Mouse (Mus musculus): Measurements from ENCODE around the gene Prr36. TPM values are rescaled to one million over a fixed set of nuclear protein-coding genes. Genes with fewer than 3 reads are reported as not detected.
A peak's percentile ranks its signal among the peaks of the same experiment; 100 is the strongest.

Prr36 gene
- polyA plus RNA-seq, 2 experiments, result 0.17 to 0.22 TPM

GRCm38 (mm10) chr8:4229784-4230183, 12.5 kb upstream of the Prr36 start:
- Histone ChIP-seq H3K4me2 (ENCODE audit: low read depth) (no peak overlapping the region), H3K27ac (no peak overlapping the region), H3K36me3 (replicated peaks; ENCODE audit: control insufficient read depth, insufficient read depth, low read depth) (no peaks in the 10 kb centered on the region), H3K4me3 (ENCODE audit: insufficient read depth in 1 of 2, low read depth in 2 of 2, low read length in 2 of 2) (no peak overlapping the region), H3K27me3 (ENCODE audit: control insufficient read depth, insufficient read depth, low read length) (peaks cover 15% of the 10 kb centered on the region), H3K9me3 (ENCODE audit: control insufficient read depth, low read length) (no peaks in the 10 kb centered on the region), H3K9ac (replicated peaks) (no peak overlapping the region), H3K4me1 (replicated peaks; ENCODE audit: control insufficient read depth in 2 of 2, insufficient read depth in 2 of 2, low read length in 1 of 2) (peaks cover 0 to 3% of the 10 kb centered on the region in 2 experiments; a peak in 2 of 4 replicates)
- WGBS (ENCODE audit: insufficient replicate concordance), result 44% methylated on average over 5 of the region's 5 CpGs
- DNase-seq (ENCODE audit: low read depth in 3 of 3, low spot score in 3 of 3) (no peak), ATAC-seq (ENCODE audit: insufficient read depth) (no peak)
- no peak for TF ChIP-seq EP300 (IDR thresholded peaks at IDR 0.05; ENCODE audit: low read depth)
- no peak for TF ChIP-seq CTCF (IDR thresholded peaks at IDR 0.05; ENCODE audit: low read depth)

GRCm38 (mm10) chr8:4227919-4228318, 10.7 kb upstream of the Prr36 start:
- Histone ChIP-seq H3K4me1 (replicated peaks; ENCODE audit: control insufficient read depth in 2 of 2, insufficient read depth in 2 of 2, low read length in 1 of 2) (peaks cover 0 to 3% of the 10 kb centered on the region in 2 experiments; a peak in 2 of 4 replicates), H3K9me3 (ENCODE audit: control insufficient read depth, low read length) (no peaks in the 10 kb centered on the region), H3K36me3 (replicated peaks; ENCODE audit: control insufficient read depth, insufficient read depth, low read depth) (no peaks in the 10 kb centered on the region), H3K4me2 (ENCODE audit: low read depth) (no peak overlapping the region), H3K27me3 (ENCODE audit: control insufficient read depth, insufficient read depth, low read length) (peaks cover 15% of the 10 kb centered on the region), H3K27ac (no peak overlapping the region), H3K4me3 (ENCODE audit: insufficient read depth in 1 of 2, low read depth in 2 of 2, low read length in 2 of 2) (no peak overlapping the region), H3K9ac (replicated peaks) (no peak overlapping the region)
- no peak for ATAC-seq (ENCODE audit: insufficient read depth)
- DNase-seq (ENCODE audit: low read depth in 3 of 3, low spot score in 3 of 3), result no peak
- TF ChIP-seq CTCF (IDR thresholded peaks at IDR 0.05; ENCODE audit: low read depth), result no peak
- TF ChIP-seq EP300 (IDR thresholded peaks at IDR 0.05; ENCODE audit: low read depth), result no peak
- WGBS (ENCODE audit: insufficient replicate concordance), result 68% methylated on average over 4 of the region's 4 CpGs

- peaks cover 15% of the 10 kb centered on the region for H3K27me3 ChIP-seq (ENCODE audit: control insufficient read depth, insufficient read depth, low read length)
- H3K9me3 ChIP-seq (ENCODE audit: control insufficient read depth, low read length), result no peaks in the 10 kb centered on the region
- H3K4me1 ChIP-seq (replicated peaks; ENCODE audit: control insufficient read depth in 2 of 2, insufficient read depth in 2 of 2, low read length in 1 of 2), result peaks cover 0 to 3% of the 10 kb centered on the region in 2 experiments; a peak in 2 of 4 replicates
- no peak for DNase-seq (ENCODE audit: low read depth in 3 of 3, low spot score in 3 of 3)
- TF ChIP-seq EP300 (IDR thresholded peaks at IDR 0.05; ENCODE audit: low read depth) (no peak), CTCF (IDR thresholded peaks at IDR 0.05; ENCODE audit: low read depth) (no peak)
- H3K4me3 ChIP-seq (ENCODE audit: insufficient read depth in 1 of 2, low read depth in 2 of 2, low read length in 2 of 2), result 0 out of 4 replicates have a peak within 1 kb of the TSS, but pooled peaks of 1 of the 2 experiments have one; percentile 0
- H3K4me2 ChIP-seq (ENCODE audit: low read depth), result peak within 1 kb of the TSS; percentile 47
- 6% methylated on average over 33 of the region's 33 CpGs for WGBS (ENCODE audit: insufficient replicate concordance)
- H3K36me3 ChIP-seq (replicated peaks; ENCODE audit: control insufficient read depth, insufficient read depth, low read depth), result no peaks in the 10 kb centered on the region
- no peak within 1 kb of the TSS for H3K9ac ChIP-seq (replicated peaks)
- no peak within 1 kb of the TSS for H3K27ac ChIP-seq
- peak; percentile 61; the same call in 1 of the 2 replicates for ATAC-seq (ENCODE audit: insufficient read depth)
Observed at GRCm38 (mm10) chr8:4226739-4227347, 9.6 kb upstream of the Prr36 start, which contains the start of gene Lrrc8e. TSS of gene Lrrc8e (plus strand) at chr8:4226827.

- no peaks in the 10 kb centered on the region for H3K36me3 ChIP-seq (replicated peaks; ENCODE audit: control insufficient read depth, insufficient read depth, low read depth)
- H3K27ac ChIP-seq, result no peak overlapping the region
- 0 out of 4 replicates have a peak overlapping the region, but pooled peaks of 1 of the 2 experiments have one; percentile 0 for H3K4me3 ChIP-seq (ENCODE audit: insufficient read depth in 1 of 2, low read depth in 2 of 2, low read length in 2 of 2)
- H3K9me3 ChIP-seq (ENCODE audit: control insufficient read depth, low read length), result no peaks in the 10 kb centered on the region
- 19% methylated on average over 4 of the region's 4 CpGs for WGBS (ENCODE audit: insufficient replicate concordance)
- H3K4me2 ChIP-seq (ENCODE audit: low read depth), result peak overlapping the region; percentile 47
- peaks cover 0 to 3% of the 10 kb centered on the region in 2 experiments; a peak in 2 of 4 replicates for H3K4me1 ChIP-seq (replicated peaks; ENCODE audit: control insufficient read depth in 2 of 2, insufficient read depth in 2 of 2, low read length in 1 of 2)
- no peak for DNase-seq (ENCODE audit: low read depth in 3 of 3, low spot score in 3 of 3)
- TF ChIP-seq EP300 (IDR thresholded peaks at IDR 0.05; ENCODE audit: low read depth) (no peak), CTCF (IDR thresholded peaks at IDR 0.05; ENCODE audit: low read depth) (peak; percentile 15; the same call in 1 of the 2 replicates)
- no peak for ATAC-seq (ENCODE audit: insufficient read depth)
- peaks cover 15% of the 10 kb centered on the region for H3K27me3 ChIP-seq (ENCODE audit: control insufficient read depth, insufficient read depth, low read length)
- no peak overlapping the region for H3K9ac ChIP-seq (replicated peaks)
Observed at GRCm38 (mm10) chr8:4226323-4226722, 9.1 kb upstream of the Prr36 start.

- ATAC-seq (ENCODE audit: insufficient read depth) (no peak), DNase-seq (ENCODE audit: low read depth in 3 of 3, low spot score in 3 of 3) (no peak)
- H3K4me3 ChIP-seq (ENCODE audit: insufficient read depth in 1 of 2, low read depth in 2 of 2, low read length in 2 of 2), result no peak overlapping the region
- H3K27me3 ChIP-seq (ENCODE audit: control insufficient read depth, insufficient read depth, low read length), result peaks cover 23% of the 10 kb centered on the region
- H3K4me1 ChIP-seq (replicated peaks; ENCODE audit: control insufficient read depth in 2 of 2, insufficient read depth in 2 of 2, low read length in 1 of 2), result no peaks in the 10 kb centered on the region; a peak in 1 of 4 replicates
- H3K9me3 ChIP-seq (ENCODE audit: control insufficient read depth, low read length), result no peaks in the 10 kb centered on the region
- H3K4me2 ChIP-seq (ENCODE audit: low read depth), result no peak overlapping the region
- H3K27ac ChIP-seq, result no peak overlapping the region
- H3K36me3 ChIP-seq (replicated peaks; ENCODE audit: control insufficient read depth, insufficient read depth, low read depth), result no peaks in the 10 kb centered on the region
- TF ChIP-seq EP300 (IDR thresholded peaks at IDR 0.05; ENCODE audit: low read depth), result no peak
- no peak overlapping the region for H3K9ac ChIP-seq (replicated peaks)
Observed at GRCm38 (mm10) chr8:4222059-4222458, 4.8 kb upstream of the Prr36 start.

Measured in liver, embryonic 14.5 days (tissue).